Mouse (Mus musculus): ENCODE results near the gene Pigr. TPM values are rescaled to one million over a fixed set of nuclear protein-coding genes. Genes with fewer than 3 reads are reported as not detected.

Pigr gene
- total and polyA plus RNA-seq, 2 experiments from 2014 or later = not detected

DNA sequence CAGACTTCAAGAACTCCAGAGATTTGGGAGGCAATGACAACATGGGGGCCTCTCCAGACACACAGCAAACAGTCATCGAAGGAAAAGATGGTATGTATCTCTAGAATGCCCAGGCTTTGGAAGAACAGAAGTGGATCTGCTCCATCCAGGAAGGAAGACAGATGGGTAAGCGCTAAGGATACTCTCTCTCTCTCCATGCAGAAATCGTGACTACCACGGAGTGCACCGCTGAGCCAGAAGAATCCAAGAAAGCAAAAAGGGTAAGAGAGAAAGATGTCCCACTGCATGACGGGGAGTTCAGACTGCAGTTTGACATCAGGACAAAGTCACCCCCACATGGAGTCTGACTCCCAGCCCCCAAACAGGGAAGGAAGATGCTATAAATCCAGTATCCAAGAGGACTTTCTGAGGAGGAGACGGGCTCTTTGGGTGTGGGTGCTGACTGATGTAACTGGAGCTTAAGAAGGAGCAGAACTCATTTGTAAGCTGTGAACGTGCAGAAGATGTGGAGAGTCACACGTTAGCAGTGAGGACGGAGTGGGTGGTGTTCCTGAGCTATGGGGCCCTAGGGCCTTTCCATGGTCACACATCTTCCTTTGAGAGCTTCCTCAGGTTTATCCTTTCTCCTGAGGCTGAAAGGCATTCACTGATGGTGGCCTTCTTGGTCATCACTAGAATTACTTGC, 23.2 kb downstream of the Pigr start:
- H3K27ac ChIP-seq (ENCODE audit: low read depth, low read length) = no peak overlapping the region
- no peak overlapping the region for H3K9ac ChIP-seq (replicated peaks; ENCODE audit: low read length, poor library complexity, severe bottlenecking)
- H3K36me3 ChIP-seq (ENCODE audit: insufficient read depth, low read length) = no peaks in the 10 kb centered on the region
- H3K9me3 ChIP-seq (ENCODE audit: low read length) = no peaks in the 10 kb centered on the region
- no peak overlapping the region for H3K4me2 ChIP-seq (ENCODE audit: low read depth, low read length, poor library complexity, severe bottlenecking)
- ATAC-seq (ENCODE audit: low FRiP score) = no peak
- H3K27me3 ChIP-seq (ENCODE audit: insufficient read depth, low read length) = no peaks in the 10 kb centered on the region
- WGBS = 90% methylated on average over 10 of the region's 10 CpGs
- DNase-seq (ENCODE audit: low spot score) = no peak
- TF ChIP-seq CTCF (IDR thresholded peaks at IDR 0.05) = no peak
- H3K4me3 ChIP-seq (ENCODE audit: low read depth, low read length) = no peak overlapping the region
- H3K4me1 ChIP-seq (ENCODE audit: insufficient read depth, low read length) = no peaks in the 10 kb centered on the region

DNA sequence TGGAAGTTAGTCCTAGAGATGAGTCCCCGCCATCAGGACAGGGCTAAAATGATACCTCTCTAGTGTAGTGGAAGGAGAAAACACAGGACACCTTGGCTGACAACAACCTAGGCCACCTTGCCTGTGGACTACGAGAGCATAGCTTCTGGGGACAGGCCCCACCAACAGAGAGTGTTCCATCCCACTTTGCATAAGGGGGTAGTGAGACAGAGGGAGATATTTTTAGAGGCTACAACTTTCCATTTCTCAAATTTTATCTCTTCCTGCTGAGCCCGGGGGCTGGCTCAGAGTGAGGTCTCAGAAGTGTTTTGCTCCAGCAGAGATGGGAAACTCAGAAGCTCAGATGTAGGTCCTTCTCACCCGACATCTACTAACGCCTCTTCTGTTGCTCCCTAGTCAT, 23.9 kb downstream of the Pigr start:
- WGBS = 91% methylated on average over 5 of the region's 5 CpGs

DNA sequence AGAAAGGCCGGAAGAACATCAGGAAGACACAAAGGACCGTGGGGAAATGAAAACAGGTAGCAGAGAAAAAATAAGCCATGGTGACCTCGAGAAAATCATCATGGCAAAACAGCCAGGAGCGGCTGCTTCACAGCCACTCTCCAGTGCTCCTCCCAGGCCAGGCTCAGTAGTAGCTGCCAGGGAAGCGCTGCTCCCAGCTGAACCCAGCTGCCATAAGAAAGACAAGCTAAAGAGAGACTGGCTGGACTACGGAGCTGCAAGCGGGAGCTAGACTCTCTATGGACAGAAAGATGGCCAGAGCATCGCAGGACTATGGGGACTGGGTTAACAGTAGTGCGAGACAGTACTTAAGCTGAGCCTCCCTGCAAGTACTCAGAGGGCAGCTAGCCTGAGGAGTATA, 28.3 kb downstream of the Pigr start:
- no peaks in the 10 kb centered on the region for H3K36me3 ChIP-seq (ENCODE audit: insufficient read depth, low read length)
- ATAC-seq (ENCODE audit: low FRiP score) (no peak), DNase-seq (ENCODE audit: low spot score) (no peak)
- no peaks in the 10 kb centered on the region for H3K27me3 ChIP-seq (ENCODE audit: insufficient read depth, low read length)
- 77% methylated on average over 9 of the region's 9 CpGs for WGBS
- no peaks in the 10 kb centered on the region for H3K9me3 ChIP-seq (ENCODE audit: low read length)
- TF ChIP-seq CTCF (IDR thresholded peaks at IDR 0.05) = no peak
- H3K4me1 ChIP-seq (ENCODE audit: insufficient read depth, low read length) = no peaks in the 10 kb centered on the region
- no peak overlapping the region for H3K27ac ChIP-seq (ENCODE audit: low read depth, low read length)
- no peak overlapping the region for H3K4me3 ChIP-seq (ENCODE audit: low read depth, low read length)
- no peak overlapping the region for H3K9ac ChIP-seq (replicated peaks; ENCODE audit: low read length, poor library complexity, severe bottlenecking)
- H3K4me2 ChIP-seq (ENCODE audit: low read depth, low read length, poor library complexity, severe bottlenecking) = no peak overlapping the region

More for the DNA sequence above, 23.9 kb downstream of the Pigr start:
- no peaks in the 10 kb centered on the region for H3K36me3 ChIP-seq (ENCODE audit: insufficient read depth, low read length)
- H3K9ac ChIP-seq (replicated peaks; ENCODE audit: low read length, poor library complexity, severe bottlenecking) = no peak overlapping the region
- H3K9me3 ChIP-seq (ENCODE audit: low read length) = no peaks in the 10 kb centered on the region
- ATAC-seq (ENCODE audit: low FRiP score) (no peak), DNase-seq (ENCODE audit: low spot score) (no peak)
- no peaks in the 10 kb centered on the region for H3K27me3 ChIP-seq (ENCODE audit: insufficient read depth, low read length)
- no peaks in the 10 kb centered on the region for H3K4me1 ChIP-seq (ENCODE audit: insufficient read depth, low read length)
- TF ChIP-seq CTCF (IDR thresholded peaks at IDR 0.05) = no peak
- no peak overlapping the region for H3K27ac ChIP-seq (ENCODE audit: low read depth, low read length)
- no peak overlapping the region for H3K4me3 ChIP-seq (ENCODE audit: low read depth, low read length)
- no peak overlapping the region for H3K4me2 ChIP-seq (ENCODE audit: low read depth, low read length, poor library complexity, severe bottlenecking)

DNA sequence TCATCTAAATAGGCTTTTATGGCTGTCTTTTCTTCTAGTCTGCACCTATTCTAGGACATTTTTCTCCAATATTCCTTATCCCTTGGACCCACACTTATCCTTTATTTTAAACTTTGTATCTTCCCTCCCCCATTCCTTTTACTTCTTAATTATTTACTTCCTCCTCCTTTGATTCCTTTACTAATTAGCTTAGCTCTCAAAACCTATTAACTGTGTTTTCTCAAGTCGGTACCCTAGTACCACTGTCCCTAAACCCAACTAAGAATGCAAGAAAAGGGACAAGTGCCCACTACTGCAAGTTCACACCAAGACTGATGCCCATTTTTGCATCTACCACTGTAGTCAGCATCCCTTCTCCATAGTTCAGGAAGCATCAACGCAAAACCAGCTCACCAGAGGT, 29.2 kb downstream of the Pigr start:
- 93% methylated on average over 2 of the region's 2 CpGs for WGBS
- ATAC-seq (ENCODE audit: low FRiP score) (no peak), DNase-seq (ENCODE audit: low spot score) (no peak)
- Histone ChIP-seq H3K4me2 (ENCODE audit: low read depth, low read length, poor library complexity, severe bottlenecking) (no peak overlapping the region), H3K27me3 (ENCODE audit: insufficient read depth, low read length) (no peaks in the 10 kb centered on the region), H3K27ac (ENCODE audit: low read depth, low read length) (no peak overlapping the region), H3K4me1 (ENCODE audit: insufficient read depth, low read length) (no peaks in the 10 kb centered on the region), H3K9me3 (ENCODE audit: low read length) (no peaks in the 10 kb centered on the region), H3K4me3 (ENCODE audit: low read depth, low read length) (no peak overlapping the region), H3K9ac (replicated peaks; ENCODE audit: low read length, poor library complexity, severe bottlenecking) (no peak overlapping the region), H3K36me3 (ENCODE audit: insufficient read depth, low read length) (no peaks in the 10 kb centered on the region)
- no peak for TF ChIP-seq CTCF (IDR thresholded peaks at IDR 0.05)

GRCm38 (mm10) chr1:130857456-130857855, 31.0 kb downstream of the Pigr start:
- H3K27me3 ChIP-seq (ENCODE audit: insufficient read depth, low read length) = no peaks in the 10 kb centered on the region
- H3K4me1 ChIP-seq (ENCODE audit: insufficient read depth, low read length) = no peaks in the 10 kb centered on the region
- ATAC-seq (ENCODE audit: low FRiP score) = no peak
- H3K27ac ChIP-seq (ENCODE audit: low read depth, low read length) = no peak overlapping the region
- no peak overlapping the region for H3K9ac ChIP-seq (replicated peaks; ENCODE audit: low read length, poor library complexity, severe bottlenecking)
- H3K9me3 ChIP-seq (ENCODE audit: low read length) = no peaks in the 10 kb centered on the region
- WGBS = 84% methylated on average over 4 of the region's 4 CpGs
- TF ChIP-seq CTCF (IDR thresholded peaks at IDR 0.05) = no peak
- H3K36me3 ChIP-seq (ENCODE audit: insufficient read depth, low read length) = no peaks in the 10 kb centered on the region
- no peak overlapping the region for H3K4me2 ChIP-seq (ENCODE audit: low read depth, low read length, poor library complexity, severe bottlenecking)
- DNase-seq (ENCODE audit: low spot score) = no peak
- no peak overlapping the region for H3K4me3 ChIP-seq (ENCODE audit: low read depth, low read length)

GRCm38 (mm10) chr1:130864238-130864637, 37.8 kb downstream of the Pigr start:
- no peak for DNase-seq (ENCODE audit: low spot score)
- 83% methylated on average over 4 of the region's 4 CpGs for WGBS

More at GRCm38 (mm10) chr1:130864238-130864637, 37.8 kb downstream of the Pigr start:
- H3K9ac ChIP-seq (replicated peaks; ENCODE audit: low read length, poor library complexity, severe bottlenecking) = no peak overlapping the region
- no peak for ATAC-seq (ENCODE audit: low FRiP score)
- no peaks in the 10 kb centered on the region for H3K36me3 ChIP-seq (ENCODE audit: insufficient read depth, low read length)
- no peak for TF ChIP-seq CTCF (IDR thresholded peaks at IDR 0.05)
- H3K4me1 ChIP-seq (ENCODE audit: insufficient read depth, low read length) = no peaks in the 10 kb centered on the region
- H3K4me2 ChIP-seq (ENCODE audit: low read depth, low read length, poor library complexity, severe bottlenecking) = no peak overlapping the region
- no peaks in the 10 kb centered on the region for H3K27me3 ChIP-seq (ENCODE audit: insufficient read depth, low read length)
- no peak overlapping the region for H3K4me3 ChIP-seq (ENCODE audit: low read depth, low read length)
- H3K9me3 ChIP-seq (ENCODE audit: low read length) = no peaks in the 10 kb centered on the region
- H3K27ac ChIP-seq (ENCODE audit: low read depth, low read length) = no peak overlapping the region
